Mouse (Mus musculus) kidney, adult 2 months (tissue): ENCODE measurements at regions not wholly inside any gene's neighbourhood (a gene's known extent, or its start where the extent isn't known, plus 50 kb on each side); places are given as distances from the start of the nearest gene placed in this dataset.

Source experiments
- DNase-seq: peaks from one replicate; pipeline ENCODE4 v3.0.0; 2021
- H3K27ac ChIP-seq: fragments of 200-500 bp; 2 replicates; pipeline ENCODE4 v1.5.1; 2012; ENCODE audit warnings: low read depth, low read length, control low read depth, inconsistent platforms; ENCODE audit not compliant: insufficient read depth
- H3K27me3 ChIP-seq: fragments of 200-500 bp; replicated peaks from 2 replicates; pipeline ENCODE4 v1.6.1; 2012; ENCODE audit warnings: mild to moderate bottlenecking, moderate library complexity, low read length, inconsistent platforms; ENCODE audit not compliant: control insufficient read depth, insufficient read depth
- H3K36me3 ChIP-seq: fragments of 200-500 bp; 2 replicates; pipeline ENCODE4 v1.6.1; 2012; ENCODE audit warnings: mild to moderate bottlenecking, moderate library complexity, low read length, inconsistent platforms; ENCODE audit not compliant: control insufficient read depth, insufficient read depth
- H3K4me1 ChIP-seq: fragments of 200-500 bp; 2 replicates; pipeline ENCODE4 v1.6.1; 2011; ENCODE audit warnings: low read length; ENCODE audit not compliant: control insufficient read depth, insufficient read depth
- H3K4me3 ChIP-seq: fragments of 200-500 bp; 2 replicates; pipeline ENCODE4 v1.5.1; 2011; ENCODE audit warnings: mild to moderate bottlenecking, low read depth, low read length, control low read depth; ENCODE audit not compliant: insufficient read depth
- CTCF ChIP-seq: fragments of 200-500 bp; conservative IDR thresholded peaks from 2 replicates; pipeline ENCODE4 v1.5.1; 2011; ENCODE audit warnings: low read depth, mild to moderate bottlenecking, control low read depth, low read length, moderate library complexity, mixed read lengths; ENCODE audit not compliant: insufficient read depth, insufficient read length
- POLR2A ChIP-seq: fragments of 200-500 bp; IDR thresholded peaks from one replicate; pipeline ENCODE4 v1.6.1; 2011; ENCODE audit warnings: low read depth, low read length, control low read depth
- WGBS: fragments of 180-500 bp; shearing (Covaris S2); methylation state at CpG from one replicate; pipeline ENCODE4 v1.1.7; 2018; 5-methylcytosine and 5-hydroxymethylcytosine counted together

- no peak for DNase-seq
- Histone ChIP-seq H3K4me3 (no peak overlapping the region), H3K27ac (no peak overlapping the region), H3K4me1 (no peaks in the 10 kb centered on the region), H3K36me3 (no peaks in the 10 kb centered on the region), H3K27me3 (no peaks in the 10 kb centered on the region)
- TF ChIP-seq CTCF (no peak), POLR2A (no peak)
- WGBS: 53% methylated on average over 14 of the region's 14 CpGs
These were observed 132.6 kb upstream of the Jade1 start for GRCm38 (mm10) chr3:41422615-41423579.

- DNase-seq: no peak
- no peak for TF ChIP-seq POLR2A
- no peak for TF ChIP-seq CTCF
- WGBS: 86% methylated on average over 1 of the region's 1 CpGs
- Histone ChIP-seq H3K27ac (no peak overlapping the region), H3K4me1 (no peaks in the 10 kb centered on the region), H3K36me3 (no peaks in the 10 kb centered on the region), H3K27me3 (no peaks in the 10 kb centered on the region), H3K4me3 (no peak overlapping the region)
These were observed 141.8 kb upstream of the Jade1 start for GRCm38 (mm10) chr3:41413771-41414170.

- TF ChIP-seq POLR2A (no peak), CTCF (no peak)
- DNase-seq: peak; percentile 26
- Histone ChIP-seq H3K4me3 (no peak overlapping the region), H3K4me1 (peaks cover 3% of the 10 kb centered on the region; the same call in 1 of the 2 replicates), H3K27me3 (no peaks in the 10 kb centered on the region), H3K36me3 (no peaks in the 10 kb centered on the region), H3K27ac (peak overlapping the region; percentile 31; the same call in 1 of the 2 replicates)
- 70% methylated on average over 2 of the region's 2 CpGs for WGBS
These were observed 142.8 kb upstream of the Jade1 start for GRCm38 (mm10) chr3:41412698-41413097.

GRCm38 (mm10) chr3:41408821-41409737 lies 146.5 kb upstream of the Jade1 start:
- H3K4me1 ChIP-seq: peaks cover 3% of the 10 kb centered on the region; the same call in 1 of the 2 replicates
- TF ChIP-seq CTCF (peak; percentile 19; the same call in 1 of the 2 replicates), POLR2A (no peak)
- 11% methylated on average over 15 of the region's 15 CpGs for WGBS
- H3K27ac ChIP-seq: no peak overlapping the region
- DNase-seq: peak; percentile 25
- H3K27me3 ChIP-seq: no peaks in the 10 kb centered on the region
- H3K4me3 ChIP-seq: peak overlapping the region; percentile 8; the same call in 1 of the 2 replicates
- H3K36me3 ChIP-seq: no peaks in the 10 kb centered on the region

GRCm38 (mm10) chr3:41408423-41408820 lies 147.1 kb upstream of the Jade1 start:
- Histone ChIP-seq H3K4me1 (peaks cover 3% of the 10 kb centered on the region; the same call in 1 of the 2 replicates), H3K36me3 (no peaks in the 10 kb centered on the region), H3K4me3 (peak overlapping the region; percentile 8; the same call in 1 of the 2 replicates), H3K27me3 (no peaks in the 10 kb centered on the region), H3K27ac (no peak overlapping the region)
- TF ChIP-seq POLR2A: no peak
- no peak for TF ChIP-seq CTCF
- WGBS: 8% methylated on average over 14 of the region's 14 CpGs
- DNase-seq: peak; percentile 81

- TF ChIP-seq POLR2A (no peak), CTCF (no peak)
- Histone ChIP-seq H3K4me1 (peaks cover 3% of the 10 kb centered on the region; the same call in 1 of the 2 replicates), H3K36me3 (no peaks in the 10 kb centered on the region), H3K27me3 (no peaks in the 10 kb centered on the region), H3K4me3 (no peak overlapping the region), H3K27ac (no peak overlapping the region)
- WGBS: 85% methylated on average over 9 of the region's 9 CpGs
- DNase-seq: no peak
These were observed 147.5 kb upstream of the Jade1 start for GRCm38 (mm10) chr3:41407988-41408387.
